Mouse (Mus musculus) mature B cell (primary cell): ENCODE results near the gene Ccdc150.

Experiments
- in situ Hi-C: fragments of 300-500 bp; cut with MboI; formaldehyde crosslinking; loops from 2 replicates; pipeline ENCODE4 v1.14.3; 2019

Ccdc150 gene

GRCm38 (mm10) chr1:54250158-54250866, at the start of gene Ccdc150:
Ccdc150 (plus strand) TSS chr1:54250683.
- in situ Hi-C loops = no loop called here

- in situ Hi-C loops = no loop called here
Measured at GRCm38 (mm10) chr1:54220273-54220672, 30.2 kb upstream of the Ccdc150 start.

GRCm38 (mm10) chr1:54242722-54243121, 7.8 kb upstream of the Ccdc150 start:
- in situ Hi-C loops = no loop called here

- in situ Hi-C loops = no loop called here
Measured at GRCm38 (mm10) chr1:54275552-54275951, 25.1 kb downstream of the Ccdc150 start.

DNA sequence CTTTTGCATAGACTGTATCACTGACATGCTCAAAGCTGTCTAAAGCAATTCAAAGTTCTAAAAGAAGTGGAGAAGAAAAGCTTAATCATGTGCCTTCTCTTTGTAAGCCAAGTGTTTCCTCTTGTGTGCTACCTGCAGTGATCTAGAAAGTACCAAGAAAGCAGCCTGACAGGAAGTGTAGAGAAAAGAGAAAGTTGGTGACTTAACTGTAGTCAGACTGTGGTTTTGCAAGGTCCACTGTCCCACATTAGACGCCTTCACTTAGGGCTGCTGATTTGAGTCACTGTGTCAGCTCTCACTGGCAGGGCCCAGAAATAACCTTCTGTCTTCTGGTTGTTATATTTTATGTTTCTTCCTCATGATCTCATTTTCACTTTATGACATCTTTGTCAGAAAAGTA, 29.1 kb downstream of the Ccdc150 start:
- in situ Hi-C loops = no loop called here

GRCm38 (mm10) chr1:54280651-54281050, 30.2 kb downstream of the Ccdc150 start:
- in situ Hi-C loops = no loop called here

DNA sequence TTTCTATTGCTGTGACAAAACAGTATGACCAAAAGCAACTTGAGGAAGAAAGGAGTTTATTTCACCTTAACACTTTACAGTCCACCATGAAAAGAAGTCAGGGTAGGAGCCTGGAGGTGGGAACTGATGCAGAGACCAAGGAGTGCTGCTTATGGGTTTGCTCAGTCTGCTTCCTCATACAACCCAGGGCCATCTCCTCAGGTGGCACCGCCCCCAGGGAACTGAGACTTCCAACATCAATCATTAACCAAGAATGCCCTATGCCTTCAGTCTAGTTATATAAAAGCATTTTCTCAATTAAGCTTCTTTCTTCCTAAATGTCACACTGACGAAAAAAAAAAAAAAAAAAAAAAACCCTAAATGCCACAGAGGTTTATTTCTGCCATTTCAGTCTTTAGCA, 55.9 kb downstream of the Ccdc150 start:
- in situ Hi-C loops = no loop called here

DNA sequence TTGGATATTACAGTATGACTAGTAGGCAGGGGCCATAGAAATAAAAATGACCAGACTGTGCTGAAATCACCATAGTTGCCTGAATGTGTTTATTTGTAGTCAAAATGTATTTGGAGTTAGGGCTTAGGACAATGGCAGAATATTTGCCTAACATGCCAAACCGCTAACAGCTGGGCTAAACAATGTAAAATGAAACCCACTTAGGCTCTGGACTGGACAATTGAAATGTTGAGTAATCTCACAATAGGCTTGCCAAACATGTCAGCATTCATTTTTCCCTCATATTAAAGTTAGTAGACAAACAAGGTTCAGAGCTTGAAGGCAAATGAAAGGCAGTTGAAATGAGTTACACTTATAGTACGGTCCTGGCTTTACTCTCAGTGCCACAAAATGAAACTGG, 76.2 kb downstream of the Ccdc150 start:
- in situ Hi-C loops = no loop called here

- in situ Hi-C loops = no loop called here
Measured at GRCm38 (mm10) chr1:54327876-54328545, 77.5 kb downstream of the Ccdc150 start.

- in situ Hi-C loops = no loop called here
Measured at GRCm38 (mm10) chr1:54332988-54333387, 82.5 kb downstream of the Ccdc150 start.

DNA sequence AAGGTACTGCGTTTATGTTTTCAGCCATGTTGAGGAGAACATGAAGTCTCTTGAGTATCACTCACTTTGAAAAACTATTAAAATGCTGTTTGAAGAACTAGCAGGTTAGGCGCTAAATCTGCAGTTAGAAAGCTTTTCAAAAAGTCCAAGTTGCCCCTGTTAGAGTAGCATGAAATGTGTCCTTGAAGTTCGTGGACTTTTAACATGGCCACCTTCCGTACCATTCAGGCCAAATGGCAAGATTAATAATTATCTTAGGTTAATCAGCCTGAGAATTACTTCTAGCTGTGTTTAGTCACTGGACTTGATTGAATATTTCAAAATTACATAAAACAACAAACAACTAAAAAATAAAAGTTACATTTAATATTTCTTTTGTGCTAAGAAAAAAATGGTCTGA, 104.3 kb downstream of the Ccdc150 start:
- in situ Hi-C loops = no loop called here

DNA sequence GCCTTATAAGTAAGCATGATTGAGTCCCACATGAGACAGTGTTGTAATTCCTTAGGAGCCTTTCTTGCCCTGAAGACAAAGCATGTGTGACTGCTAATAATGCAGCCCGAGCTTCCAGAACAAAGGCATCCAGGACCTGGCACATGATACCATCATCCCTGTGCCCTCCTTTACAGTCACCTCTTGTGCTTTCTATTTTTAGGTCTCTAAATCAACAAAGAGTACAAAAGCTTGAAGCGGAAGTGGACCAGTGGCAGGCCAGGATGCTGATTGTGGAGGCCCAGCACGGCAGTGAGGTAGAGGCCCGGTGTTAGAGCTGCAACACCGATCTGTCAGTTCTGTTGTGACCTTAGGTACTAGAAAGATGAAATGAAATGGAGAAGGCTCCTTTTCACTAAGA, 105.0 kb downstream of the Ccdc150 start:
- in situ Hi-C loops = no loop called here

- in situ Hi-C loops = no loop called here
Measured at GRCm38 (mm10) chr1:54356566-54356965, 106.1 kb downstream of the Ccdc150 start.

DNA sequence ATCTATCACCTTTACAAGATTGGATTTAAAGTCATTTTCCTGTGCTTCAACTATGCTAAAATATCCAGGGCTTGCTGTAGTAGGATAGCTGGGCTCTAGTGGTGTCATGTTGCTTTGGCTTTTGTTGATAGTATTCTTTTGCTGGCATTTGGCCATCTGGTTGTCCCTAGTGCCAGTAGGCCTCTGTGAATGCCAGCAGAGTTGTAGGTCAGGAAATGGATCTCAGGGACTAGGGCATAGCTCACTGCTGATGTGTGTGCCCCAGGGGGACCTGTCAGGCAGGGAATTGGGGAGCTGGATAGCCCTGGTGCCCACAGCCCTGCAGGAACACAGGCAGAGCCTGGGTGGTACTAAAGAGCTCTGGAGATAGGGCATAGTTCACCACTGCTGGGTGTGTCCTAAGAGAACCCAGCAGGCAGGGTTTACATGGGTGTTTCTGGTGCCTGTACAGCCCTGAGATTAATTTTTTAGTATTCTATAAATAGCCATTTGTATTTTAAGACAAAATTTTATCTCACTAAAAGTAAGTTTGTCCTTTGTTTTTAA, 127.1 kb downstream of the Ccdc150 start:
- in situ Hi-C loops = no loop called here

DNA sequence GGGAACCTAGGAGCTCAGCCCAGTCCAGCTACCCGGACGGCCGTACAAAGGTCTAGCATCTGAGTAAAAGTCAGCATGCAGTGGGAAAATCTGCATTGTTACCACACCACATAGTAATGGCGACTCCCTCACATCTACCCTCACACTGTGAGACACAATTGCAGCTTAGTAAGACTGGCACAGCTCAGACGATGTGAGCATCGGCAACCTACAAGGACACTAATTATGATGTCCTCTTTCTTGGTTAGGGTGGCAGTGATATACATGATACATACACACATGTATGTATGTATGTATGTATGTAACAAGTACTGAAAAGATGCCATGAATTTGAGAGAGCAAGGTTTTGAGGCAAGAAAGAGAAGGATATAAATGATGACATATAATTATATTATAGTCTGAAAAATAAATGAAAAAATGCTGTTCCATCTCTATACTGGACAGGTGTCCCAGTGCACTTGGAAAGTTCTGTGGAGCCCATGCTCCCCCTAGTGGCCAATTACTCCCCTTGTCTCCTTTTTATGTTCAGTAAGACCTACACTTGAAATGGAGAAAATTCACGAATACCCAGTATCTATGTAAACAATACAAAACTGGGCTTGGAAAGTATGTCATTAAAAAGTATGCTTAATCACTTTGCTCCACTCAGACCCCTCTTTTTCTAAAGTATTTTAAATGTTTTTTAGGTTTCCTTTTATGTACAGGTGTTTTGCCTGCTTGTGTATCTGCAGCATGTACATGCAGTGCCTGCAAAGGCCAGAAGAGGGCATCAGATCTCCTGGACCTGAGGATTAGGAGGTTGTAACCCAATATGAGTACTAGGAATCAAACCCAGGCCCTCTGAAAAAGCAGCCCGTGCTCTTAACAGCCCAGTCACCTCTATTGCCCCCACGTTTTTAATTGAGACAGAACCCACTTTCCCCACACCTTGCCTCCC, 130.8 kb downstream of the Ccdc150 start:
- in situ Hi-C loops = no loop called here

GRCm38 (mm10) chr1:54384221-54384620, 133.7 kb downstream of the Ccdc150 start:
- in situ Hi-C loops = no loop called here

DNA sequence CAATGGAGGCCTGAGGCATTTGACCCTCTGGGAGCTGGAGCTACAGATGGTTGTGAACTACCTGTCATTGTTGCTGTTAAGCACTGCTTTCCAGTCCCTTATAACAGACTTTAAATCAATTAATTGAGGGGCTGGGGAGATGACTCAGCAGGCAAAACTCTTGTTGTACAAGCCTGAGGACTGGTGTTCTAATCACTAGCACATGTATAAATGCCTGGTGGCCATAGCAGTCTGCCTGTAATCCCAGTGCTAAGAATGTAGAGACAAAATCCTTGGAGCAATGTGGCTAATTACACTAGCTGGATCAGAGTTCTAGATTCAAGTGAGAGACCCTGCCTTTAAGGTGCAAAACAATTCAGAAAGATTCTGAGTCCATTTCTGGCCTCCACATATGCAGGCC, 152.3 kb downstream of the Ccdc150 start:
- in situ Hi-C loops = no loop called here
